Mouse (Mus musculus): ENCODE data around the gene Abca13.

DNA sequence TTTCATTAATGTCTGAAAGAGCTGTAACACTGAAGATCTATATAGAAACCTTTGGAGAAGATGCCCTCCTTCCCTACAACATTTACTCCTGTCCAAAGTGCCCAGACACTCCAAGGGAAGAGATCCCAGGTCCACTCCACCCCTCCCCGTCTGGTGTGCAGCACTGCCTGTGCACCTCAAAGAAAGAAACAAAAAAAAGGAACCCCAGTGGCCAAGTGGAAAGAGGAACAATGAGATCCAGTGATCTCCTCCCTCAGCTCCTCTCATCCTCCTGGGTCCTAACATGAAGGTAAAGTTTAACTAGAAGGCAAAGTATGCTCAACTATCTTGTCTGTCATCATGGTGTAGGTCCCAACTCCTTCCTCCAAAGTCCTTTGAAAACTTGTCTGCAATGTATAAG, 45.1 kb upstream of the Abca13 start:
- no peak for TF ChIP-seq CTCF (IDR thresholded peaks at IDR 0.05; ENCODE audit: low read depth)
- no peak for TF ChIP-seq EP300 (IDR thresholded peaks at IDR 0.05; ENCODE audit: low read depth)

Measured in liver, postnatal 0 days (tissue).